In the genomic region with DNA sequence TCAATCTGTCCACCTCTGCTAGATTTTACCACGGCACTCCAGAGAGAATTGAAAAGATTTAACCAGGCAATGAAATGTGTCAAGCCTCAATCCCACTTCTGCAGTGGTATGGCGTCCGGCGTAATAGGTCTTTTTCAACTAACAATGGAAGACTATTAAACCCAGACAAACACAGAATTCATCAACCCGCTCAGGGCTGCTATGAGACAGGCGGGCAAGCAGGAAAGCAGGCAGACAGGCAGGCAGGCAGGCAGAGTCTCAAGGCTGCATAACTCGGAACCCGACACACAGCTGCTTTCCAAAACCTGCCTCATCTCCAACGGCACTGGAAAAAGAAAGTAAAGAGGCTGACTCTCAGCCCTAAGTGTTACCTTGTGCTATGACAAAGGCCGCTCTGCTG, we compare ENCODE assay signal across 13 mouse cellular contexts. TPM values are rescaled to one million over a fixed set of nuclear protein-coding genes. Genes with fewer than 3 reads are reported as not detected.
DNase-seq lines count a peak whose midpoint lies in the region; ATAC-seq and TF ChIP-seq lines count a peak whose summit lies in the region.
"Had no signal": no experiment of that assay in that cellular context is flagged by ENCODE, and none has a peak within 500 bp of the region (broad histone marks: within the 10 kb centered on the region; RNA-seq: fewer than 3 reads in every experiment).

No protein-coding gene starts in this region.

- H3K27ac ChIP-seq in kidney, postnatal 0 days = 0 out of 2 replicates have a peak overlapping the region, but pooled peaks have one; percentile 36
- peak overlapping the region; percentile 80 for H3K27ac ChIP-seq in forebrain, embryonic 13.5 days
- peak overlapping the region; percentile 54 for H3K27ac ChIP-seq in hindbrain, embryonic 16.5 days (ENCODE audit: low read depth, low read length)
- peak overlapping the region; percentile 41 for H3K27ac ChIP-seq in neural tube, embryonic 14.5 days (ENCODE audit: low read depth, low read length)
- H3K27ac ChIP-seq: intestine, embryonic 15.5 days; liver, embryonic 14.5 days; macrophage had no signal

- H3K27me3 ChIP-seq in kidney, postnatal 0 days (ENCODE audit: insufficient read depth, low read length) = no peaks in the 10 kb centered on the region
- no peaks in the 10 kb centered on the region for H3K27me3 ChIP-seq in forebrain, embryonic 13.5 days
- no peaks in the 10 kb centered on the region for H3K27me3 ChIP-seq in hindbrain, embryonic 16.5 days (replicated peaks; ENCODE audit: control insufficient read depth, insufficient read depth, low read length)
- H3K27me3 ChIP-seq in neural tube, embryonic 14.5 days (ENCODE audit: control insufficient read depth, insufficient read depth, low read length) = no peaks in the 10 kb centered on the region
- H3K27me3 ChIP-seq: heart, embryonic 12.5 days; intestine, embryonic 15.5 days had no signal

- H3K4me2 ChIP-seq in kidney, postnatal 0 days (ENCODE audit: low read length) = no peak overlapping the region
- H3K4me2 ChIP-seq in forebrain, embryonic 13.5 days = 0 out of 2 replicates have a peak overlapping the region, but pooled peaks have one; percentile 16
- no peak overlapping the region for H3K4me2 ChIP-seq in hindbrain, embryonic 16.5 days (ENCODE audit: low read length)
- H3K4me2 ChIP-seq in neural tube, embryonic 14.5 days (ENCODE audit: low read depth, low read length) = no peak overlapping the region
- H3K4me2 ChIP-seq: heart, embryonic 12.5 days; intestine, embryonic 15.5 days had no signal

- no peak overlapping the region for H3K9ac ChIP-seq in kidney, postnatal 0 days (ENCODE audit: low read depth, low read length)
- no peak overlapping the region for H3K9ac ChIP-seq in forebrain, embryonic 13.5 days
- H3K9ac ChIP-seq in hindbrain, embryonic 16.5 days (ENCODE audit: low read depth, low read length) = no peak overlapping the region
- H3K9ac ChIP-seq in neural tube, embryonic 14.5 days (replicated peaks; ENCODE audit: low read depth, low read length) = no peak overlapping the region
- H3K9ac ChIP-seq: heart, embryonic 12.5 days; intestine, embryonic 15.5 days; liver, embryonic 14.5 days had no signal

- H3K9me3 ChIP-seq in kidney, postnatal 0 days (replicated peaks; ENCODE audit: low read length) = no peaks in the 10 kb centered on the region
- no peaks in the 10 kb centered on the region for H3K9me3 ChIP-seq in forebrain, embryonic 13.5 days (replicated peaks)
- H3K9me3 ChIP-seq in hindbrain, embryonic 16.5 days (ENCODE audit: control insufficient read depth, low read length) = no peaks in the 10 kb centered on the region
- no peaks in the 10 kb centered on the region for H3K9me3 ChIP-seq in neural tube, embryonic 14.5 days (ENCODE audit: control insufficient read depth, low read length)
- H3K9me3 ChIP-seq: heart, embryonic 12.5 days; intestine, embryonic 15.5 days had no signal

- WGBS in kidney, postnatal 0 days = 74% methylated on average over 10 of the region's 10 CpGs
- WGBS in forebrain, embryonic 13.5 days = 37% methylated on average over 10 of the region's 10 CpGs
- 47% methylated on average over 10 of the region's 10 CpGs for WGBS in hindbrain, embryonic 16.5 days
- 36% methylated on average over 10 of the region's 10 CpGs for WGBS in neural tube, embryonic 14.5 days

- ATAC-seq in kidney, postnatal 0 days (replicated peaks; ENCODE audit: low FRiP score, low read depth) = no peak
- ATAC-seq in forebrain, embryonic 13.5 days = peak; percentile 51
- ATAC-seq in hindbrain, embryonic 16.5 days = no peak; the same call in 1 of the 2 replicates
- ATAC-seq in neural tube, embryonic 14.5 days (ENCODE audit: low read depth) = no peak
- ATAC-seq: intestine, embryonic 15.5 days had no signal

- peaks cover 25% of the 10 kb centered on the region for H3K36me3 ChIP-seq in kidney, postnatal 0 days (ENCODE audit: insufficient read depth, low read length)
- peaks cover 51% of the 10 kb centered on the region for H3K36me3 ChIP-seq in forebrain, embryonic 13.5 days (ENCODE audit: poor library complexity, severe bottlenecking)
- H3K36me3 ChIP-seq in hindbrain, embryonic 16.5 days (ENCODE audit: control insufficient read depth, insufficient read depth, low read length) = peaks cover 22% of the 10 kb centered on the region
- H3K36me3 ChIP-seq in neural tube, embryonic 14.5 days (ENCODE audit: control insufficient read depth, insufficient read depth, low read length) = peaks cover 25% of the 10 kb centered on the region

- DNase-seq in kidney, postnatal 0 days (ENCODE audit: low spot score) = no peak
- no peak for DNase-seq in kidney, postnatal 36 days
- DNase-seq in thymus, adult 18-20 months = no peak
- DNase-seq in retina, postnatal 1 day = no peak
- DNase-seq: cerebellum, adult 8-10 months had no signal

- H3K4me3 ChIP-seq in kidney, postnatal 0 days (replicated peaks; ENCODE audit: low read depth, low read length) = no peak overlapping the region
- H3K4me3 ChIP-seq in forebrain, embryonic 13.5 days = no peak overlapping the region
- H3K4me3 ChIP-seq in hindbrain, embryonic 16.5 days (ENCODE audit: low read length) = no peak overlapping the region
- H3K4me3 ChIP-seq in neural tube, embryonic 14.5 days (ENCODE audit: low read depth, low read length) = no peak overlapping the region
- H3K4me3 ChIP-seq: heart, embryonic 12.5 days; intestine, embryonic 15.5 days; myocyte had no signal

- no peak for TF ChIP-seq CTCF in kidney, postnatal 0 days (IDR thresholded peaks at IDR 0.05; ENCODE audit: low read depth)

- H3K4me1 ChIP-seq in kidney, postnatal 0 days (replicated peaks; ENCODE audit: insufficient read depth, low read length) = no peaks in the 10 kb centered on the region
- H3K4me1 ChIP-seq in forebrain, embryonic 13.5 days = peaks cover 14% of the 10 kb centered on the region
- peaks cover under 1% of the 10 kb centered on the region; the same call in 1 of the 2 replicates for H3K4me1 ChIP-seq in hindbrain, embryonic 16.5 days (ENCODE audit: control insufficient read depth, insufficient read depth, low read depth, low read length)
- H3K4me1 ChIP-seq in neural tube, embryonic 14.5 days (ENCODE audit: control insufficient read depth, insufficient read depth, low read length) = no peaks in the 10 kb centered on the region; the same call in 1 of the 2 replicates
- H3K4me1 ChIP-seq: heart, embryonic 12.5 days; intestine, embryonic 15.5 days had no signal

RNA-seq across cellular contexts. Expression of a gene that starts 24.9 kb away (rescaled TPM):
- polyA plus RNA-seq in kidney, postnatal 0 days (2015; fragmentation: Nextera tagmentation; extraction: Ambion mirVana) = 96.6 and 105 TPM in 2 replicates
- polyA plus RNA-seq in forebrain, embryonic 13.5 days (2015; fragmentation: Nextera tagmentation; extraction: Ambion mirVana) = 233 and 245 TPM in 2 replicates
- polyA plus RNA-seq in hindbrain, embryonic 16.5 days (2015; fragmentation: Nextera tagmentation; extraction: Ambion mirVana) = 211 and 247 TPM in 2 replicates
- polyA plus RNA-seq in neural tube, embryonic 14.5 days (2014; fragmentation: Nextera tagmentation; extraction: Ambion mirVana) = 134 and 160 TPM in 2 replicates

RNA-seq across cellular contexts. Expression of a gene that starts 25.1 kb away (rescaled TPM):
- polyA plus RNA-seq in kidney, postnatal 0 days (2015; fragmentation: Nextera tagmentation; extraction: Ambion mirVana) = 47.1 and 50.0 TPM in 2 replicates
- polyA plus RNA-seq in forebrain, embryonic 13.5 days (2015; fragmentation: Nextera tagmentation; extraction: Ambion mirVana) = 12.4 and 13.2 TPM in 2 replicates
- 9.9 and 10.5 TPM in 2 replicates for polyA plus RNA-seq in hindbrain, embryonic 16.5 days (2015; fragmentation: Nextera tagmentation; extraction: Ambion mirVana)
- polyA plus RNA-seq in neural tube, embryonic 14.5 days (2014; fragmentation: Nextera tagmentation; extraction: Ambion mirVana) = 10.5 and 10.7 TPM in 2 replicates

RNA-seq across cellular contexts. Expression of a gene that starts 46.6 kb away (rescaled TPM):
- polyA plus RNA-seq in kidney, postnatal 0 days (2015; fragmentation: Nextera tagmentation; extraction: Ambion mirVana) = 27.8 and 30.5 TPM in 2 replicates
- 22.5 and 22.6 TPM in 2 replicates for polyA plus RNA-seq in forebrain, embryonic 13.5 days (2015; fragmentation: Nextera tagmentation; extraction: Ambion mirVana)
- polyA plus RNA-seq in hindbrain, embryonic 16.5 days (2015; fragmentation: Nextera tagmentation; extraction: Ambion mirVana) = 23.4 and 27.6 TPM in 2 replicates
- polyA plus RNA-seq in neural tube, embryonic 14.5 days (2014; fragmentation: Nextera tagmentation; extraction: Ambion mirVana) = 32.2 and 37.5 TPM in 2 replicates

RNA-seq across cellular contexts. Expression of a gene that starts 50.8 kb away (rescaled TPM):
- 35.6 and 39.9 TPM in 2 replicates for polyA plus RNA-seq in kidney, postnatal 0 days (2015; fragmentation: Nextera tagmentation; extraction: Ambion mirVana)
- polyA plus RNA-seq in forebrain, embryonic 13.5 days (2015; fragmentation: Nextera tagmentation; extraction: Ambion mirVana) = 33.1 and 36.5 TPM in 2 replicates
- polyA plus RNA-seq in hindbrain, embryonic 16.5 days (2015; fragmentation: Nextera tagmentation; extraction: Ambion mirVana) = 32.0 and 40.0 TPM in 2 replicates
- polyA plus RNA-seq in neural tube, embryonic 14.5 days (2014; fragmentation: Nextera tagmentation; extraction: Ambion mirVana) = 28.2 and 35.2 TPM in 2 replicates
